Mouse (Mus musculus) layer of hippocampus, adult 2 months (tissue): ENCODE data around the gene Fam25c. TPM values are rescaled to one million over a fixed set of nuclear protein-coding genes. Genes with fewer than 3 reads are reported as not detected.
"Not testable (repeated sequence)": the region's sequence is repeated elsewhere in the genome, so short reads cannot be mapped to it uniquely, and the experiment has no call there.

Source experiments
- DNase-seq, 2 experiments: peaks; one replicate each; pipeline ENCODE4 v3.0.0; 2022; ENCODE audit warnings: low spot score in 2 of 2
- H3K27ac ChIP-seq: fragments of 200-600 bp; 2 replicates; pipeline ENCODE4 v1.8.1; 2022
- H3K4me3 ChIP-seq: fragments of 200-600 bp; 2 replicates; pipeline ENCODE4 v1.8.1; 2022; ENCODE audit warnings: mild to moderate bottlenecking
- CTCF ChIP-seq: fragments of 200-600 bp; conservative IDR thresholded peaks from 2 replicates; pipeline ENCODE4 v1.8.1; 2022; ENCODE audit warnings: antibody characterized with exemption, mild to moderate bottlenecking, moderate library complexity
- total RNA-seq, 2 experiments: library from RNA; stranded (reverse); gene quantifications; 2 replicates each; pipeline ENCODE4 v1.2.3; 2021

Fam25c gene
- total RNA-seq, 2 experiments from 2014 or later = not detected

- no peak for TF ChIP-seq CTCF
- DNase-seq = no peak
- Histone ChIP-seq H3K27ac (peak within 1 kb of the TSS; percentile 39; the same call in 1 of the 2 replicates), H3K4me3 (peak within 1 kb of the TSS; percentile 13; the same call in 1 of the 2 replicates)
Observed at GRCm38 (mm10) chr14:34375415-34375904, 20.2 kb upstream of the Fam25c start, which contains the start of gene Mmrn2. TSS of gene Mmrn2 (plus strand) at chr14:34375465.

GRCm38 (mm10) chr14:34374577-34374976 is 19.3 kb upstream of the Fam25c start, which contains the start of gene Sncg:
TSS of gene Sncg (minus strand) at chr14:34374789.
- no peak for DNase-seq
- H3K4me3 ChIP-seq = 0 out of 2 replicates have a peak within 1 kb of the TSS, but pooled peaks have one; percentile 13
- H3K27ac ChIP-seq = peak within 1 kb of the TSS; percentile 39; the same call in 1 of the 2 replicates
- no peak for TF ChIP-seq CTCF

GRCm38 (mm10) chr14:34373581-34373980 is 18.3 kb upstream of the Fam25c start:
- no peak for TF ChIP-seq CTCF
- Histone ChIP-seq H3K27ac (no peak overlapping the region), H3K4me3 (no peak overlapping the region)
- DNase-seq = no peak

GRCm38 (mm10) chr14:34372646-34373045 is 17.4 kb upstream of the Fam25c start:
- peak in 1 of 2 experiments; percentile 69 for DNase-seq
- H3K27ac ChIP-seq = no peak overlapping the region
- H3K4me3 ChIP-seq = no peak overlapping the region
- TF ChIP-seq CTCF = peak; percentile 93

GRCm38 (mm10) chr14:34371763-34372162 is 16.5 kb upstream of the Fam25c start:
- DNase-seq = no peak
- TF ChIP-seq CTCF = no peak
- Histone ChIP-seq H3K27ac (no peak overlapping the region), H3K4me3 (no peak overlapping the region)

- H3K4me3 ChIP-seq = no peak overlapping the region
- H3K27ac ChIP-seq = no peak overlapping the region
- TF ChIP-seq CTCF = no peak
- no peak for DNase-seq
Observed at GRCm38 (mm10) chr14:34370921-34371320, 15.7 kb upstream of the Fam25c start.

- TF ChIP-seq CTCF = peak; percentile 62
- H3K4me3 ChIP-seq = no peak overlapping the region
- DNase-seq = no peak
- no peak overlapping the region for H3K27ac ChIP-seq
Observed at GRCm38 (mm10) chr14:34370203-34370602, 15.0 kb upstream of the Fam25c start.

- no peak for TF ChIP-seq CTCF
- Histone ChIP-seq H3K27ac (no peak overlapping the region), H3K4me3 (no peak overlapping the region)
- DNase-seq = no peak
Observed at GRCm38 (mm10) chr14:34365147-34365507, 9.9 kb upstream of the Fam25c start.

- Histone ChIP-seq H3K4me3 (peak overlapping the region; percentile 51), H3K27ac (peak overlapping the region; percentile 79)
- not testable (repeated sequence) for DNase-seq
Observed at GRCm38 (mm10) chr14:34364254-34365146, 9.3 kb upstream of the Fam25c start.

GRCm38 (mm10) chr14:34363490-34364253 is 8.4 kb upstream of the Fam25c start:
- TF ChIP-seq CTCF = peak; percentile 64
- Histone ChIP-seq H3K4me3 (peak overlapping the region; percentile 51), H3K27ac (peak overlapping the region; percentile 79)
- peak; percentile 21 to 31 for DNase-seq

GRCm38 (mm10) chr14:34362726-34363445 is 7.7 kb upstream of the Fam25c start:
- TF ChIP-seq CTCF = peak; percentile 85
- DNase-seq = peak; percentile 61 to 62
- Histone ChIP-seq H3K4me3 (peak overlapping the region; percentile 51), H3K27ac (peak overlapping the region; percentile 79)

- no peak for TF ChIP-seq CTCF
- no peak for DNase-seq
- no peak overlapping the region for H3K27ac ChIP-seq
- H3K4me3 ChIP-seq = no peak overlapping the region
Observed at GRCm38 (mm10) chr14:34362135-34362534, 6.9 kb upstream of the Fam25c start.
